Mouse (Mus musculus) adipose tissue, adult 10 weeks (tissue): Measurements from ENCODE around the gene Gabrp. TPM values are rescaled to one million over a fixed set of nuclear protein-coding genes. Genes with fewer than 3 reads are reported as not detected.

ENCODE experiments used
- polyA plus RNA-seq: library from polyadenylated mRNA; stranded (reverse); fragments of 350-450 nt; fragmentation: Illumina TruSeq; extraction: RNeasy Lipid Tissue Mini Kit (QIAGEN cat#74804); gene quantifications from one replicate; pipeline ENCODE4 v1.2.3, GENCODE M21; 2014; ENCODE audit warnings: low read depth, low replicate concordance

Gene Gabrp
- 0.09 TPM for polyA plus RNA-seq

GRCm38 (mm10) chr11:33578859-33579258 lies at the start of gene Gabrp:
TSS of gene Gabrp (minus strand) at chr11:33578959.

DNA sequence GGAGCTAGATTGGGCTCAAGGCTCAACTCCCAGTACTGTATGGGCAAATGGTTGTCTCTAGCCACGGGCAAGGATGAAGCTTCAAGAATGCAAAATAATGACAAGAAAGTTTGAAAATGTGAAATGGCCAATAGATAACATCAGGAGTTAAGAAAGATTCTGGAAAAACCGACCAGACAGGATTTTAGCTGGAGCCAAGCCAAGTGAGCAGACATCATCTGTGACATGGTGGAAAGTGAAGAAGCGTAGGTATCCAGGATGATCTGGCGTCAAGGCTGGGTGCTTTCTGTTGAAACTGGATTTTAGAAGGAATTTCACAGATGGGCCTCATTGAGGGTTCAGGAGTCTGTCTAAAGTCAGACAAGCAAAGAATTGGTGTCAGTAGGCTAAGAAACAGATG lies 20.2 kb upstream of the Gabrp start, which contains the start of gene D130052B06Rik:
Gene D130052B06Rik, plus strand, starts transcription at position 317 of the 400 bp plus-strand sequence.

DNA sequence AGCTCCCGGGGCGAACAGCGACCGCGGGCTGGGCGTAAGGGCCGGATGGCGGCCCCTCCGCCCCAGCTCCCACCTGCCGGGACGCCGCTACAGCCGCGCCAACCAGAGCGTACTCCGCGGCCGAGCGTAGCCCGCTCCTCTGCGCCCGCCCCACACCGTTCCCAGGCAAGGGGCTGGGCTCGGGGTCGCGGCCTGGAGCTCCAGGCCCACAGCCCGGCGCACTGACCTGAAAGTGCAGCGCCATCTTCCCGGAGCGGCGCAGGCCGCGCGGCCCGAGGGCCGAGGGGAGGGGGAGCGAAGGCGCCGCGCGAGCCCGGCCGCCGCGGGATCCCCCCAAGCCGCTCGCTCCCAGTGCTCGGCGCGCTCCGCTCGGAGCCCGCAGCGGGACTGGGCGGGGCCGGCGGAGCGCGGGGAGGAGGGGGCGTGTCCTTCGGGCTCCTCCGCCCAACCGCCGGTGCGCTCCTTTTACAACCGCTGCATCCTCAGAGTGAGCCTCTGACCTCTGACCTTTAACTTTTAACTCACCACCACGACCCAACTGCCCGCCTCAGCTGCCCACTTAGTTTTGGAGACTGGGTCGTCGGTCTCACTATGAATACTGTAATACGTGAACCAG lies 65.3 kb downstream of the Gabrp start, which contains the start of gene Ranbp17:
Gene Ranbp17, minus strand, starts transcription at position 371 of the 616 bp plus-strand sequence.

Other genes starting within 250 kb of the Gabrp start
- 3.6 TPM for gene Ranbp17, start 65.2 kb downstream of the Gabrp start, polyA plus RNA-seq
- gene D130052B06Rik, start 20.3 kb upstream of the Gabrp start, polyA plus RNA-seq: 0.38 TPM